Mouse (Mus musculus) thymus, adult 2 months (tissue): ENCODE measurements at regions not wholly inside any gene's neighbourhood (a gene's known extent, or its start where the extent isn't known, plus 50 kb on each side); places are given as distances from the start of the nearest gene placed in this dataset.

Experiments used
- CTCF ChIP-seq: fragments of 200-500 bp; IDR thresholded peaks from 2 replicates; pipeline ENCODE4 v1.5.1; 2012; ENCODE audit warnings: mild to moderate bottlenecking, control low read depth, low read length, moderate library complexity, borderline replicate concordance; ENCODE audit not compliant: control insufficient read depth, poor library complexity, insufficient read depth; ENCODE audit errors: extremely low read depth
- POLR2A ChIP-seq: fragments of 200-500 bp; IDR thresholded peaks from 2 replicates; pipeline ENCODE4 v1.6.1; 2012; ENCODE audit warnings: mild to moderate bottlenecking, low read length, control low read depth, moderate library complexity; ENCODE audit not compliant: control insufficient read depth, poor library complexity, insufficient read depth; ENCODE audit errors: extremely low read depth

GRCm38 (mm10) chr12:26079061-26079625, 335.9 kb downstream of the Rnf144a start:
- TF ChIP-seq CTCF (no peak), POLR2A (no peak)
